Mouse (Mus musculus) E14TG2a.4 (cell line): ENCODE data around the gene Recql.

Source experiments
- H3K27me3 ChIP-seq: 2 replicates; pipeline ENCODE4 v1.6.1; 2014; ENCODE audit warnings: low read length, control low read depth; ENCODE audit not compliant: insufficient read depth
- H3K36me3 ChIP-seq: 2 replicates; pipeline ENCODE4 v1.6.1; 2014; ENCODE audit warnings: low read length, control low read depth; ENCODE audit not compliant: insufficient read depth
- H3K4me1 ChIP-seq: replicated peaks from 2 replicates; pipeline ENCODE4 v1.6.1; 2014; ENCODE audit warnings: low read depth, low read length, control low read depth
- H3K4me3 ChIP-seq: replicated peaks from 2 replicates; pipeline ENCODE4 v1.5.1; 2014; ENCODE audit warnings: mild to moderate bottlenecking, low read length
- H3K9me3 ChIP-seq: 2 replicates; pipeline ENCODE4 v1.6.1; 2014; ENCODE audit warnings: low read length, control low read depth
- CTCF ChIP-seq: conservative IDR thresholded peaks from 2 replicates; pipeline ENCODE4 v1.5.1; 2014; ENCODE audit warnings: low read length
- NANOG ChIP-seq: IDR thresholded peaks from 2 replicates; pipeline ENCODE4 v1.6.1; 2014; ENCODE audit warnings: borderline replicate concordance, low read length, mixed read lengths
- POU5F1 ChIP-seq: IDR thresholded peaks from 2 replicates; pipeline ENCODE4 v1.6.1; 2014; ENCODE audit warnings: low read length, borderline replicate concordance

Recql gene

GRCm38 (mm10) chr6:142387011-142387754, at the start of gene Recql, which contains the start of gene Golt1b:
Recql (minus strand) TSS chr6:142387087.
Golt1b (plus strand) TSS chr6:142387221.
- H3K36me3 ChIP-seq, result peaks cover 37% of the 10 kb centered on the region

DNA sequence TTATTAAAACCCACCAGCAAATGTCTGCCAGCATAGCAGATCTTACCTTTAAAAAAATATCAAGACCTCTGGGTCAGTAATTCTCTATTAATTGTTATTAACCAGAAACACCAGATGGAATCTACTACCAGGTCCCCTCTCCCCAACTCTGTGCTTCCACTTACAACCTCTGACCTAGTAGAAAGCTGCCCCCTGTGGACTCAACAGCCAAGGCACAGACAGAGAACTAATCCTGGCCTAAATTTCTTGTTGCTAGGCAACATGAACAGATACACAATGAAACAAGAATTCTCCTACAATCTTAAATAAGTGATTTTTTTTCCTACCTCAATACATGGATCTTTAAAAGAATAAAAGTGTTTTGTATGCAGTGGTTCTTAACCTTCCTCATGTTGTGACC, 42.2 kb upstream of the Recql start:
- Histone ChIP-seq H3K27me3 (peaks cover 7% of the 10 kb centered on the region; the same call in 1 of the 2 replicates), H3K36me3 (no peaks in the 10 kb centered on the region), H3K9me3 (no peaks in the 10 kb centered on the region), H3K4me3 (no peak overlapping the region), H3K4me1 (no peaks in the 10 kb centered on the region)
- TF ChIP-seq POU5F1 (no peak), CTCF (no peak), NANOG (no peak)

More at GRCm38 (mm10) chr6:142387011-142387754, at the start of gene Recql, which contains the start of gene Golt1b:
- Histone ChIP-seq H3K4me1 (peaks cover 48% of the 10 kb centered on the region), H3K27me3 (no peaks in the 10 kb centered on the region), H3K9me3 (no peaks in the 10 kb centered on the region), H3K4me3 (peak within 1 kb of the TSS; percentile 95)
- TF ChIP-seq POU5F1 (no peak), NANOG (no peak), CTCF (no peak)

DNA sequence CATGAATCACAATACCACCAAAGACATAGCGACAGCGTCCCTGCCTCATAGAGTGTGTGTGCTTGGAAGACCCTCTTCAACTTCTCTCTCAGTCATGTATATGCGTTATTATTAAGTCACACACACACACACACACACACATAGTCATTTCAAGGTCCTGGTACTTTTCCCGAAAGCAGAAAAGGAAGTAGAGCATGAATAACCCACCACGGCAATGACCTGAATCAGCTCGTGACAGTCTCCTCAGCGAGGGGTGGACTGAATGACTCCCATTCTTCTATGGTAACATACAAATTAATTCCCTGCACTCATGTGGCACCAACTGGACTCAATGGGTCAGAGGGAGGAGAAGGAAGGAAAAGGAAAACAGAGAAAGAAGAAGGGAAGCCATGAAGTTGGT, 38.1 kb upstream of the Recql start:
- no peaks in the 10 kb centered on the region for H3K36me3 ChIP-seq
- H3K9me3 ChIP-seq, result no peaks in the 10 kb centered on the region
- H3K4me1 ChIP-seq, result no peaks in the 10 kb centered on the region
- TF ChIP-seq NANOG, result no peak
- no peak for TF ChIP-seq CTCF
- TF ChIP-seq POU5F1, result no peak
- no peaks in the 10 kb centered on the region for H3K27me3 ChIP-seq
- H3K4me3 ChIP-seq, result no peak overlapping the region

DNA sequence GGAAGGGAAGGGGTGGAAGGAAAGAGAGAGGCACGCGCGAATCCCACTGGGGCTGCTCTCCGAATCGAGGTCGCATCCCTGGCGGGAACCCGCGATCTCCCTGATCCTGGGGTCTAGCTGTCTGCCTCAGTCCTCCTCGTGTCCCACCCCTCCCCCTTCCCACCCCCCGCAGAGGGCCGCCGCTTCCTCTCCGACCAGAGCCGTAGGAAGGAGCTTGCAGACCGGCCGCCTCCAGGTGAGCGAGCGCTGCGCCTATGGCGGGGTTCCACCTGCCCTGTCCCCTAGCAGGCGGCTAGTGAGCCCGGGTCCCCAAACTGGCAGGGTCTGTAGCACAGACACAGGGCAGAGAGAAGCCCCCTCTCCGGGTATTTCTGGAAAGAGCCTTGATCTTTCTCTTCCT, 27.7 kb upstream of the Recql start:
- Histone ChIP-seq H3K9me3 (no peaks in the 10 kb centered on the region), H3K4me1 (peaks cover 12% of the 10 kb centered on the region), H3K27me3 (peaks cover 30% of the 10 kb centered on the region), H3K36me3 (no peaks in the 10 kb centered on the region), H3K4me3 (peak overlapping the region; percentile 57)
- TF ChIP-seq CTCF (no peak), NANOG (no peak), POU5F1 (no peak)

DNA sequence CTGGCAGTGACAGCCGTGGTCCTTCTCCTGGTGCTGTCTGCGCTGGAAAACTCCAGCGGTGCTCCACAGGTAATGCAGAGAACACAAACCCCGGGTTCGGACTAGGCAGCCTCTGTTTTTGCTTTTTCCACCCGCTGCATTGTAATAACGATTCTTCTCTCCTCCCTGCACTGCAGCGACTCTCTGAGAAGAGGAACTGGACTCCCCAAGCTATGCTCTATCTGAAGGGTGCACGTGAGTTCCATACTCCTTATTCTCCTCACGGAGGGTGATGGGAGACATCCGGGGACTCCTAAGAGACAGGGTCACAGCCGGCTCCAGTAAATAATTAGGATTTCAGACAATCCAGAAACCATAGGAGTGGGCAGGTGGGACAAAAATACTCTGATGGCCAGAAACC, 27.0 kb upstream of the Recql start:
- peaks cover 30% of the 10 kb centered on the region for H3K27me3 ChIP-seq
- peaks cover 12% of the 10 kb centered on the region for H3K4me1 ChIP-seq
- H3K4me3 ChIP-seq, result peak overlapping the region; percentile 57
- H3K9me3 ChIP-seq, result no peaks in the 10 kb centered on the region
- H3K36me3 ChIP-seq, result no peaks in the 10 kb centered on the region
- TF ChIP-seq NANOG, result no peak

DNA sequence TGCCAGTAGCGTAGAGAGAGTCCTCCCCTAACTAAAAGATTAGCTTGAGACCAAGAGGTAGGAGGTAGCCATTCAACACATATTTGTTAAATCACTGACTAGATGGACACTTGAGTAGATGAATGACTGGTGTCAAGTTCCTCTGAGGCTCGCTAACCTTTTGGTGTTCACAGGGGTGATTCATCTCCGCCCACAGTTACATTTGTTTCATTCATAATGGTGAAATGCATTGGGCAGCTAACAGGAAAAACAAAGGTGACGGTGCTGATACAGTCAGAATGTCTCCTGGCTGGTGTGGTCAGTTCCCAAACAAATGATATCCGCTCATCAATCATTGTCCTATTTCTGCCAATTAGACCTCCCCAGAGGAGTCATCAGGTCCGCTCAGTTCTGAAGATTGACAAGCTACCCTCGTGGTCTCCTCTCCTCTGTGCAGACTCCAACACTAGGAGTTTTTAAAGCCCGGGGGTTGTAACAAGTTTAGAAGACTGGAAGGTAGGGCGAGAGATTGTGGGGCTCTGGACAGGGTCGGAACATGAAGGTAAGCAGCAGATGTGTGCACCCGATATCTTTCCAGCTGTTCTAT, 26.1 kb upstream of the Recql start, which contains the start of gene Spx:
Gene Spx, plus strand, starts transcription at position 536 of the 586 bp plus-strand sequence.
- no peak for TF ChIP-seq CTCF
- no peak for TF ChIP-seq NANOG
- TF ChIP-seq POU5F1, result no peak
- no peaks in the 10 kb centered on the region for H3K9me3 ChIP-seq

GRCm38 (mm10) chr6:142411140-142411539, 24.3 kb upstream of the Recql start:
- no peaks in the 10 kb centered on the region for H3K36me3 ChIP-seq
- H3K4me3 ChIP-seq, result no peak overlapping the region
- TF ChIP-seq POU5F1 (no peak), NANOG (no peak)
- H3K27me3 ChIP-seq, result peaks cover 28% of the 10 kb centered on the region
- H3K9me3 ChIP-seq, result no peaks in the 10 kb centered on the region
- peaks cover 12% of the 10 kb centered on the region for H3K4me1 ChIP-seq

More for the DNA sequence above, 26.1 kb upstream of the Recql start, which contains the start of gene Spx:
- Histone ChIP-seq H3K4me3 (peak within 1 kb of the TSS; percentile 57), H3K27me3 (peaks cover 30% of the 10 kb centered on the region), H3K36me3 (no peaks in the 10 kb centered on the region), H3K4me1 (peaks cover 12% of the 10 kb centered on the region)

DNA sequence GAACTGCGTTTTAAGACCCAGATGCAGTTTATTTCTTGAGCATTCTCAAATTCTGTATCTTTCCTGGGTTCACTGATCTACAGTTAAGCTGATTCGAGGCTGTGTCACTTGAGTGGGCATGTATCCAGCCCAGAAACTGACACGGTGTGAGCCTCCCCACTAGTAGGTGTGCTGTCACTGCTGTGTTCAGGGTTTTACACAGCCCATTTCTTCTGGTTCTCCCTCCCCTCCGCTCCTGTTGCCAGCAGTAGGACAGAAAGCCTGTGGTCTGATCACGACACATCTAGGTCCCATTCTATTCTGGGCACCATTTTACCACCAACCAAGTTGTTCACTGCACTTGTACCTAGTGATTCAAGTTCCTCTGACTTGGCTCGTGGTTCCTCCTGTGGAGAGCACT, 8.9 kb upstream of the Recql start:
- peaks cover 16% of the 10 kb centered on the region for H3K4me1 ChIP-seq
- no peaks in the 10 kb centered on the region for H3K27me3 ChIP-seq
- no peaks in the 10 kb centered on the region for H3K9me3 ChIP-seq
- no peak overlapping the region for H3K4me3 ChIP-seq
- H3K36me3 ChIP-seq, result peaks cover 60% of the 10 kb centered on the region
- TF ChIP-seq CTCF, result no peak
- no peak for TF ChIP-seq NANOG

DNA sequence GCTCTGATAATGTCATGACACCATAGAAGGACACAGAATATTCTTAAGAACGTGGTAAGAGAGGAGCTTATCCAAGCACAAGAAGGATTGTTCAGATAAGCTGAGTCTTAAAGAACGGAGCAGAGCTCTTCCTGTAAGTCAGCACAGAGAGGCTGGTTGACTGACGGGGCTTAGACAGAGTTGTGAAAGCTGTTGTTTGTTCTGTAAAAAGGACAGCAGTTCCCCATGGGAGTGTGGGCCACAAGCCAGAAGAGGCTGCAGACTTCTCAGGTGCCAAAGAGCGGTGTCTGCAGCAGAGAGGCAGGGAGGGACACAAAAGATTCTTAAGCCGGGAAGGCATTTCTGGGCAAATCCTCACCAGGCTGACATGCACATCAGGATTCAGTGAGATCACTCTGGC, 7.8 kb upstream of the Recql start:
- TF ChIP-seq POU5F1 (no peak), NANOG (no peak)
- Histone ChIP-seq H3K27me3 (no peaks in the 10 kb centered on the region), H3K4me3 (no peak overlapping the region), H3K4me1 (peaks cover 25% of the 10 kb centered on the region), H3K9me3 (no peaks in the 10 kb centered on the region), H3K36me3 (peaks cover 56% of the 10 kb centered on the region)
